Mouse (Mus musculus) lung, postnatal 0 days (tissue): ENCODE data around the gene Mthfs. TPM values are rescaled to one million over a fixed set of nuclear protein-coding genes. Genes with fewer than 3 reads are reported as not detected.
"Not testable (repeated sequence)": the region's sequence is repeated elsewhere in the genome, so short reads cannot be mapped to it uniquely, and the experiment has no call there.

Experiments
- ATAC-seq: fragments of 200-750 bp; cut with Nextera tagmentation; 2 replicates; pipeline ENCODE4 v1.8.0; 2017; ENCODE audit warnings: moderate library complexity
- DNase-seq: peaks from one replicate; pipeline ENCODE4 v3.0.0-alpha.2; 2016; ENCODE audit warnings: low spot score
- H3K27ac ChIP-seq: fragments of 300-500 bp; sonication (generic); 2 replicates; pipeline ENCODE4 v1.5.1; 2014; ENCODE audit warnings: antibody characterized with exemption, mild to moderate bottlenecking, low read length, mixed read lengths
- H3K27me3 ChIP-seq: fragments of 300-500 bp; sonication (generic); replicated peaks from 2 replicates; pipeline ENCODE4 v1.6.1; 2014; ENCODE audit warnings: low read length, mixed read lengths; ENCODE audit not compliant: insufficient read depth
- H3K36me3 ChIP-seq: fragments of 300-500 bp; sonication (generic); 2 replicates; pipeline ENCODE4 v1.6.1; 2014; ENCODE audit warnings: low read length, mixed read lengths; ENCODE audit not compliant: insufficient read depth
- H3K4me1 ChIP-seq: fragments of 300-500 bp; sonication (generic); 2 replicates; pipeline ENCODE4 v1.6.1; 2014; ENCODE audit warnings: antibody characterized with exemption, low read depth, low read length, mixed read lengths; ENCODE audit not compliant: insufficient read depth
- H3K4me2 ChIP-seq: fragments of 300-500 bp; sonication (generic); replicated peaks from 2 replicates; pipeline ENCODE4 v1.6.1; 2014; ENCODE audit warnings: low read depth, mild to moderate bottlenecking, low read length, moderate library complexity, mixed read lengths
- H3K4me3 ChIP-seq: fragments of 300-500 bp; sonication (generic); 2 replicates; pipeline ENCODE4 v1.5.1; 2014; ENCODE audit warnings: low read depth, low read length
- H3K9ac ChIP-seq: fragments of 300-500 bp; sonication (generic); replicated peaks from 2 replicates; pipeline ENCODE4 v1.6.1; 2014; ENCODE audit warnings: low read depth, mild to moderate bottlenecking
- H3K9me3 ChIP-seq: fragments of 300-500 bp; sonication (generic); 2 replicates; pipeline ENCODE4 v1.6.1; 2016; ENCODE audit warnings: low read length, mixed read lengths
- CTCF ChIP-seq: IDR thresholded peaks from 2 replicates; pipeline ENCODE4 v1.5.1; 2016; ENCODE audit warnings: antibody characterized with exemption, mild to moderate bottlenecking
- EP300 ChIP-seq: IDR thresholded peaks from 2 replicates; pipeline ENCODE4 v1.6.1; 2016; ENCODE audit warnings: antibody characterized with exemption, mild to moderate bottlenecking, control low read depth
- WGBS: fragments of 180-500 bp; shearing (Covaris S2); extraction: QIAGEN DNeasy Blood & Tissue Kit; methylation state at CpG from one replicate; pipeline ENCODE4 v1.1.7; 2014; 5-methylcytosine and 5-hydroxymethylcytosine counted together
- polyA plus RNA-seq: library from polyadenylated mRNA; unstranded; fragments of >200 nt; fragmentation: Nextera tagmentation; extraction: Ambion mirVana; gene quantifications from 2 replicates; pipeline ENCODE4 v1.2.1, GENCODE M21; 2015

The Mthfs gene
- polyA plus RNA-seq, 1 experiment from 2014 or later: 42.6 TPM

DNA sequence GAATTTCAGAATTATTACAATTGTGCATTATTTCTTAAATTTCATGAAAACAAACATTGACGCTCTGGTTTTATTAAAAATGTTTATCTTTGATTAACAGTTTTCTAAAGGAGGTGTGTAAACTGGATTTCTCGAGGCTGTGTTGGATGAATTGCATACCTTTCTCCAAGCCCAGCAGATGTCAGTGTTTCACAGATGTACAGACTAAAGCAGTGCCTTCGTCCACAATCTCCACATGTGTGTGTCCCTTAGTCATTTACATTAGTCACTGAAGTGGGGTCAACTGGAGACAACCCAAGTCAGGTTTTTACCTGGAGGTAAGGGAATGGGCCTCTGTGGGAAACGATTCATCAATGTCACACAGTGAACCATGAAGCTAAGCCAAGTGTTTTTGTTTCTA is 15.6 kb downstream of the Mthfs start:
- no peaks in the 10 kb centered on the region for H3K36me3 ChIP-seq
- H3K9me3 ChIP-seq: no peaks in the 10 kb centered on the region
- no peak overlapping the region for H3K27ac ChIP-seq
- H3K4me2 ChIP-seq: no peak overlapping the region
- H3K4me1 ChIP-seq: no peaks in the 10 kb centered on the region
- no peak overlapping the region for H3K9ac ChIP-seq
- 38% methylated on average over 4 of the region's 4 CpGs for WGBS
- peak; percentile 49 for TF ChIP-seq CTCF
- no peak for TF ChIP-seq EP300
- DNase-seq (peak; percentile 20), ATAC-seq (no peak)
- no peaks in the 10 kb centered on the region for H3K27me3 ChIP-seq
- no peak overlapping the region for H3K4me3 ChIP-seq

DNA sequence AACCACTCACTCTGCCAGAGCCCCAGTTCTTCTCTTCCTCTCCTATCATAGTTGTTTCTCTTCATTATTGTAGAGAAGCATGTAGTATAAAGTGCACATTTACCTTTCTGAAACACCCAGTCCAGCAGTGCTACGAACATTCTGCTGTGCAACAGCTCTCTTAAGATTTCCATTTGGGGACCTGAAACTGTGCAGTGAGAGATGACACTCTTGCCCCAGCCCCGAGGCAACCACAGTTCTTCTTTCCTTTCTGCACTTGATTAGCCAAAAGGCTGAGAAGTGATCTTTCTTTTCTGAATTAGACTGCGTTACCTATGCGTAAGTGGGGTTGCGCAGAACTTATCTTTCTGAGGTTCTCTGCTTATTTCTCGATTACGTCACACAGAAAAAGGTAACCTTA is 17.6 kb downstream of the Mthfs start:
- no peaks in the 10 kb centered on the region for H3K36me3 ChIP-seq
- no peak overlapping the region for H3K27ac ChIP-seq
- H3K4me1 ChIP-seq: no peaks in the 10 kb centered on the region
- H3K9ac ChIP-seq: no peak overlapping the region
- ATAC-seq (no peak), DNase-seq (no peak)
- H3K9me3 ChIP-seq: no peaks in the 10 kb centered on the region
- no peak overlapping the region for H3K4me3 ChIP-seq
- WGBS: 86% methylated on average over 7 of the region's 7 CpGs
- no peaks in the 10 kb centered on the region for H3K27me3 ChIP-seq
- H3K4me2 ChIP-seq: no peak overlapping the region
- TF ChIP-seq EP300: no peak
- no peak for TF ChIP-seq CTCF

DNA sequence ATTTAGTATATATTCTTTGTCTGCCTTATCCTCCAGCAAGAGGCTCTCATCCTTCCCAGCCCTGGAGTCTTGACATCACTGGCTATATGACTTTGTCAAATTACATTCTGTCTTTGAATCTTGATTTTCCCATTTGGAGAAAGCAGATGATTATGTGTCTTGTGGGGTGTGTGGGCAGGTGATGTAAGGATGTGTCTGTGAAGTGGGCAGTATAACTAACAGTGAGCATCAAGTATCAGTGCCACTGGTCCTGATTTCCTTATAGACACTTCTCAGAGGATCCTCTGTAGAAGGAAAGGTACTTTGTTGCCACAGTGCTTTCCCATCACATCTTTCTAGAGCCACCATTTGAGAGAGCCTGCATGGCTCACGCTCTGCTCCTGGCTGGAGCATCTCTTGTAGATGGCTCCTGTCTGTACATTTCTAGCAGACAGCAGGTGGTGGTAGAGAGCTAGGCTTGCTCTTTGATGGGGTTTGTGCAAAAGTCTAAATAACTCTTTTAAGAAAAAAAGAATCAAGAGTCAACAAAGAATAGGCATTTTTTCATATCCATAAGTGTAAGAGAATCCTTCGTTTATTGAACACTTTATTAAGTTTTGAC is 20.5 kb downstream of the Mthfs start:
- not testable (repeated sequence) for H3K4me1 ChIP-seq, ATAC-seq, H3K27me3 ChIP-seq, H3K9ac ChIP-seq, H3K9me3 ChIP-seq, H3K4me2 ChIP-seq, H3K36me3 ChIP-seq, H3K4me3 ChIP-seq, DNase-seq, H3K27ac ChIP-seq
- TF ChIP-seq CTCF: peak; percentile 51
- WGBS: 50% methylated on average over 1 of the region's 2 CpGs

DNA sequence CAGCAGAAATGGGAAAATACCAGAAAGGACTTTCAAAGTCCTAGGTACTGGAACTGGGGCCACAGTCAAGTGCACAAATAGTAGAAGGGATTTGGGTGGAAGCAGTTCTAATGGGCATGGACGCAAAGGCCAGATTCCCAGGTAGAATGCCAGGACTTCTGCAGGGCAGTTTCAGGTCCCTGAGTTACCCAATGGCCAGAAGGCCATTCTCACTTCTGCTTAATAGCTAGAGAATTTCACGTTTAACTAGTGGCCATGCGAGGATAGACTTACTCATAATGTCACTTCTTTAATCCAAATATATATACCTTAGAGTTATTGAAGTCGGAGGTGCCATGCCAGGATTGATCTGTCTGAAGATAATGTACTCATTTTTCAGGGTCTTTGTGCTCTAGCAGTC is 26.7 kb downstream of the Mthfs start:
- 75% methylated on average over 4 of the region's 4 CpGs for WGBS
- not testable (repeated sequence) for ATAC-seq, H3K9me3 ChIP-seq, DNase-seq, H3K9ac ChIP-seq, H3K4me1 ChIP-seq, H3K27ac ChIP-seq, H3K4me3 ChIP-seq, H3K36me3 ChIP-seq, H3K27me3 ChIP-seq, H3K4me2 ChIP-seq

DNA sequence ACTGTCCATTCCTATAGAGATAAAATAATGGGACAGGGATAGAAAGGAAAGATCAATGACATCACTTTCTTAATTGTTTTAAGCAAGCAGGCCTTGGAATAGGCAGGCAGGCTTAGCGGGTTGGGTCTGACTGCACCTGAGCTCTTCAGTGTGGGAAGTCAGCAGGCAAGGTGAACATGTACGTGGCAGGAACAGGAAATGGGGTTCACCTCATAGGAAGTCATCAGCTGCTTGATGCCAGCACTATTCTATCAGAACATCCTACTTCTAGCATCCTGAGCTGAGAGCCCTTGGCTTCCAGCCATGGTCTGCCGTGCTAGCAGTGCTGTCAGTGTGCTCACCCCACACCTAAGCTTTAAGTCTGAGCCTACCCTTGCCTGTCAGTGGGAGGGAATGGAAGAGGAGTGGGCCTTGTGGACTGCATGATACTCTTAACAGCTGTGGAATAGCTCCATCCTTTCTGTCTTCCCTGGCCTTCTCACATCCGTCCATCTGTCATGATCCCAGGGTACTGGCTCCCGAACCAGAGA is 28.6 kb downstream of the Mthfs start:
- 67% methylated on average over 4 of the region's 5 CpGs for WGBS
- H3K27ac ChIP-seq, H3K4me3 ChIP-seq, H3K9me3 ChIP-seq, DNase-seq, H3K27me3 ChIP-seq, H3K4me1 ChIP-seq, ATAC-seq, H3K4me2 ChIP-seq, H3K9ac ChIP-seq, H3K36me3 ChIP-seq: not testable (repeated sequence)

DNA sequence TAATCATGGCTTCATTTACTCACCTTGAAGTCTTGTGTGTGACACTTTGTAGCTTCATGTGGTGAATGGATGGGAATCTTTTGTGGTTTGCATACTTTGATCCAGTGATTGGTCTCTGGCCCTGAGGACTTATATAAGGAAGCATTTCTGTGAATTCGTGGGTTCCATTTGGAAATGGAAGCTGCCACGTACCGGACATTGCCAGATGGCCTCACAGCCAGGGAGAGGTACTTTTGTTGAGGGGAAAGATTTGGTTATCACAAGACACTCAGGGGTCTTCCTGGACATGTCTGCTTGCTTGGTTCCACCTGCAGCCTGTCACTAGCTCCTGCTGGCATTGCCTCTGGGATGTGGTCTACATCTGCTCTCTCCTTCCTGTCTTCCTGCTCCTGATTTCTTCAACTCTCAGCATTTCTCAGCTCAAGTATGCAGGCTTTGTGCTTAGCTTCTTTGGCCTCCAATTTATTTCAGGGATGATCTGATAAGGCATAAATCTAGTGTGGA is 30.1 kb downstream of the Mthfs start:
- 80% methylated on average over 3 of the region's 3 CpGs for WGBS

DNA sequence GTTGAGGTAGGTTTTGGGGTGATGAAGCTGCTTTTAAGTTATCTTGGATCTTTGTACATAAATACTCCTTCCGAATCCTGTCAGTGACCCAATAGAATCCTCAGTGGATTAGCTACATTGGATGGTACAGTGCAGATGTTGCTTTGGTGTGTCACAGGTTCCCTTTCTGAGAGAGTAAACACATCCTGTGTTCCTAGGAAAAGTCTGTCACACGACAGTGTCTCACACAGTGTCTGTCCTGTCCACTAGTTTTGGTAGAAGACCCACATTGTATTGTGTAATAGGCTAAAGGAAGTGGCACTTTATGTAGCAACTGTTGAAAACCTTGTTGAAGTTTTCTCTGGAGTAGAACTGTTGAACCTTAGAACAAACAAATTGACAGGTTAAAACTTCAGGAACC is 42.9 kb downstream of the Mthfs start:
- Histone ChIP-seq H3K9ac (no peak overlapping the region), H3K36me3 (no peaks in the 10 kb centered on the region), H3K9me3 (no peaks in the 10 kb centered on the region), H3K4me1 (no peaks in the 10 kb centered on the region), H3K27me3 (no peaks in the 10 kb centered on the region), H3K4me2 (no peak overlapping the region), H3K4me3 (no peak overlapping the region), H3K27ac (no peak overlapping the region)
- WGBS: 68% methylated on average over 2 of the region's 2 CpGs
- DNase-seq (no peak), ATAC-seq (no peak)
- TF ChIP-seq EP300 (no peak), CTCF (no peak)

More for the DNA sequence above, 30.1 kb downstream of the Mthfs start:
- H3K27ac ChIP-seq, ATAC-seq, H3K4me3 ChIP-seq, H3K4me2 ChIP-seq, H3K4me1 ChIP-seq, H3K9ac ChIP-seq, DNase-seq, H3K9me3 ChIP-seq, H3K27me3 ChIP-seq, H3K36me3 ChIP-seq: not testable (repeated sequence)
